Mouse (Mus musculus) left cerebral cortex, postnatal 36 days (tissue): Measurements from ENCODE around the gene Cpox. TPM values are rescaled to one million over a fixed set of nuclear protein-coding genes. Genes with fewer than 3 reads are reported as not detected.
"Not testable (repeated sequence)": the region's sequence is repeated elsewhere in the genome, so short reads cannot be mapped to it uniquely, and the experiment has no call there.

Experiments used
- DNase-seq, 2 experiments: peaks; one replicate each; pipeline ENCODE4 v3.0.0; 2021 to 2022; ENCODE audit warnings: low spot score in 2 of 2, mixed read lengths in 1 of 2
- intact Hi-C: fragments of 180-260 bp; cut with DNase I; formaldehyde crosslinking; loops from one replicate; pipeline ENCODE4 v1.15.1; 2025
- total RNA-seq, 2 experiments: library from RNA; stranded (reverse); gene quantifications; 2 replicates each; pipeline ENCODE4 v1.2.3; 2021

Gene Cpox
- total RNA-seq, 2 experiments from 2014 or later, result 39.4 to 45.1 TPM

DNA sequence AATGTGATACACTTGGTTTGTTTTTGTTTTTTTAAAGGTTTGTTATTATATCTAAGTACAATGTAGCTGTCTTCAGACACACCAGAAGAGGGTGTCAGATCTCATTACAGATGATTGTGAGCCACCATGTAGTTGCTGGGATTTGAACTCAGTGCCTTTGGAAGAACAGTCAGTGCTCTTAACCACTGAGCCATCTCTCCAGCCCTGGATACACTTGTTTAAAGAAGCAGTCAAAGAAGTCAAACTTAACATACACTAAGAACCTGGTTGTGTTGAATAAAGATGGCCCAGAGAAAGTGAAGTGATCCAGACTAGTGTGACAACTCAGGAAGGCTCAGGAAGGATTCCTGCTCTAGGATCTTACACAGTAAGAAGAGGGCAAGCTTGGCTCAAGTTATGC is 5.0 kb upstream of the Cpox start:
- intact Hi-C loops, result not testable (repeated sequence)

GRCm38 (mm10) chr16:58666681-58667080 is 3.4 kb upstream of the Cpox start:
- intact Hi-C loops, result not testable (repeated sequence)

More for the DNA sequence above, 5.0 kb upstream of the Cpox start:
- not testable (repeated sequence) for DNase-seq

DNA sequence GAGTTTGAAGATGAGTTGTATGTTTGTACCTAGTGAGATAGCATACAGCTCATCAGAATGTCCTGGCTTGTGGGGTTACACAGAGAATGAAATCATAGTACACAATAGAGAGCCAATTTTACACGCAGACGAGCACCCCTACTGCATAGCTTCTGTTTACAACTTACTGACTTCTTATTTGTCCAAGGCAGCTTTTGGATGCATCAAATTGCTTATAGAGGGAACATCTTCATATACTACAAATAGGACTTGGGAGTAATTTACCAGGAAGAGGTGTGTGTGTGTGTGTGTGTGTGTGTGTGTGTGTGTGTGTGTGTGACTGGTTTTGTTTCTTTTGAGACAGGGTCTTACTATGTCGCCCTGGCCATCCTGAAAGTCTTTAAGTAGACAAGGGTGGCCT is 1.5 kb upstream of the Cpox start:
- no peak for DNase-seq
- intact Hi-C loops, result no loop called here

More at GRCm38 (mm10) chr16:58666681-58667080, 3.4 kb upstream of the Cpox start:
- not testable (repeated sequence) for DNase-seq

- intact Hi-C loops, result no loop called here
- no peak for DNase-seq
These were observed 828 bp upstream of the Cpox start for GRCm38 (mm10) chr16:58669264-58669663.

- DNase-seq, result no peak
- intact Hi-C loops, result loop anchor here (5.0 to 10.0 kb wide), 4 partner anchors 57 to 734 kb away; partner anchors contain the start of genes Cldnd1 and Gabrr3
These were observed 551 bp downstream of the Cpox start for GRCm38 (mm10) chr16:58670643-58671042.

DNA sequence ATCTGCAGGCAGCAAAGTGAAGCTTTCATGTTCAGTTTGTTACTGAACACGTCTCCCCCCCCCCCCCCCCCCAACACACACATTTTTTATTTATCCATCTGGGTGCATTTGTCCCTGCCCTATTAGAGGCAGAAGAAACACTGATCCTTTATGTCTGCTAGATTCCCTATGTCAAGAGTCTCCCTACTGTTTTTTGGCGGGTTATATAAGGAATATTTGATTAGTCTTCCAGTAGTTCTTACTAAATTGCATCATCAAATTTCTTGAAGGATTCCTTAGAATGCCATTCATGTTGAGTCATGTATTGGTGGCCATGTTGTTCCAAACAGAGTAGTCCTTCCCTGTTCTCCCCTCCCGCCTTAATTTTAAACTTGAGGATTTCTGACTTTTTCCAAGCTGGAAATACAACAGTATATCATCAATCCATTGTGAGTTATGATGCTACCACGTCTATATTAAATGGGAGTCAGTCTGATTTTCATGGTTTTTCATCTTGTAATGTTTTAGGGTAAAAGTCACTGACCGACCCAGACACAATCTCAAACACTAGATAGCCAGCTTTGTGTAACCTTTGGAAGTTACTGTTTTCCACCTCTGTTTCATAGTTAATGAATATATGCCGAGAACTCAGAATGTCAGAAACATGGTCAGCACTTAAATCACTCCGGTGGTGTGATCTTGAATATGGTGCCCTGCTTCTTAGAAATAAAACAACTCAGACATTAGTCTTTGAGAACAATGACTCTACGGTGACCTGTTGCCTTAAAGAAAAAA is 1.3 kb downstream of the Cpox start:
- intact Hi-C loops, result loop anchor here (5.0 to 10.0 kb wide), 4 partner anchors 56 to 733 kb away; partner anchors contain the start of genes Cldnd1 and Gabrr3
- no peak for DNase-seq

DNA sequence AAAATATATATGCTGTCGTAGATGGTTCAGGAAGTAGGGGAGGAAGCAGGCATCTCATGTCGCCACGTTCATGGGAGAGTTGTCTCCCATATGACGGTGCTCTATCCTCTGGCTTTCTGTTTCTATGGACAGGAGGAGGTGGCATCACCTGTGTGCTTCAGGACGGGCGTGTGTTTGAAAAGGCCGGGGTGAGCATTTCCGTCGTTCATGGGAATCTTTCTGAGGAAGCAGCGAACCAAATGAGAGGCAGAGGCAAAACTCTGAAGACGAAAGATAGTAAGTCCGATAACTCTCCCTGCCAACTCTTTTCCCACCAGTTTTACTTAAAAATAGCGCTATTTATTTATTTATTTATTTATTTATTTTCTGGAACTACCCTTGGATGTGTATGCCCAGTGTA is 2.3 kb downstream of the Cpox start:
- intact Hi-C loops, result loop anchor here (5.0 to 10.0 kb wide), 4 partner anchors 55 to 732 kb away; partner anchors contain the start of genes Cldnd1 and Gabrr3
- no peak for DNase-seq

DNA sequence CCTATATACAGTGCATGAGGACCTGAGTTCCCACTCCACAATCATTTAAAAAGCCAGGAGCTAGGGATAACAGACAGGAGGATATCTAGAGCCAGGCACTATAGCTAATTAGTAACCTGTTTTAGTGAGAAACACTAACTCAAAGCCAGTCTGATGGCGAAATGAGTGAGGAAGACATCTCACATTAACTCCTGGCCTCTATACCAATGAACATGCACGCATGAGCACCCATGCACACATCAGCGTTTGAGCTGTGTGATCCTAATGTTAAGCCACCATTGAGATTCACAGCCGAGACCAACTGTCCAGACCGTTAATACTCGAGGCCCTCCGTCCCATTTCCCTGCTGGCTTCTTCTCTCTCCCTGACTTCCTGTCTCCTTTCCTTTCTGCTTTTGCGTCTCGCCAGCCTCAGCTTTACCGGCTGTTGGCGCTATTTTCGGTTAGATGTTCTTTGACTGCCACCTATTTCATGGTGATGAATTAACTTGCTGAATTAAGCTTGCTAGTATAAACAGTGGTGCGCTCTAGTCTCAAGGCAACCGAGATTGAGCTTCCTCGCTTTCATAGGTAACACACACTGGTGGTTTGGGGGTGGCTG is 3.8 kb downstream of the Cpox start:
- intact Hi-C loops, result loop anchor here (5.0 to 10.0 kb wide), 4 partner anchors 53 to 731 kb away; partner anchors contain the start of genes Cldnd1 and Gabrr3
- DNase-seq, result no peak

- peak in 1 of 2 experiments; percentile 25 for DNase-seq
- intact Hi-C loops, result loop anchor here (5.0 to 10.0 kb wide), 2 partner anchors 62 to 730 kb away; partner anchors contain the start of gene Gabrr3
These were observed 5.2 kb downstream of the Cpox start for GRCm38 (mm10) chr16:58675256-58675655.

- intact Hi-C loops, result loop anchor here (5.0 to 10.0 kb wide), 2 partner anchors 61 to 729 kb away; partner anchors contain the start of gene Gabrr3
- no peak for DNase-seq
These were observed 6.1 kb downstream of the Cpox start for GRCm38 (mm10) chr16:58676156-58676555.

- DNase-seq, result no peak
- intact Hi-C loops, result loop anchor here (5.0 to 10.0 kb wide), 2 partner anchors 61 to 728 kb away; partner anchors contain the start of gene Gabrr3
These were observed 6.5 kb downstream of the Cpox start for GRCm38 (mm10) chr16:58676633-58677032.

GRCm38 (mm10) chr16:58677491-58677890 is 7.4 kb downstream of the Cpox start:
- intact Hi-C loops, result loop anchor here (5.0 to 10.0 kb wide), 2 partner anchors 60 to 727 kb away; partner anchors contain the start of gene Gabrr3
- no peak for DNase-seq

GRCm38 (mm10) chr16:58678660-58679059 is 8.6 kb downstream of the Cpox start:
- intact Hi-C loops, result loop anchor here (5.0 to 10.0 kb wide), 2 partner anchors 59 to 726 kb away; partner anchors contain the start of gene Gabrr3
- no peak for DNase-seq

DNA sequence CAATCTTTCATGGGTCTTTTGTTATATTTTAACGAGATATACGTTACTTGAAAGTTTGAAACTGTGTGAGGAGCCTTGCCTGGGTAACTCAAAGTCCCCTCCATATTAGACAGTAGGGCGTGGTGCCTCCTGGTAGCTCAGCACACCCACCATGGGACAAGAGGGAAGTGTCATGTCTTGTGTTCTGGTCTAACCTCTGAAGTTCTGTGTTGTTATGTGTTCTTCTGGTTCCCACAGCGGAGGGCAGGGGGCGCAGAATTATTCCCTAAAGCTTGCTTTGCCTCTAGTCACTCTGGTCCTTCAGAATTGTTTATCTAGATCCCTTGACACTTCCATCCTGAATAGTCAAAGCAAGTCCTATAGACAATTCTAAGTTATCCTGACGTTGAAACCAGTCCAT is 12.0 kb downstream of the Cpox start:
- intact Hi-C loops, result no loop called here
- DNase-seq, result no peak

GRCm38 (mm10) chr16:58682870-58683269 is 12.8 kb downstream of the Cpox start:
- no peak for DNase-seq
- intact Hi-C loops, result no loop called here

- DNase-seq, result no peak
- intact Hi-C loops, result no loop called here
These were observed 13.8 kb downstream of the Cpox start for GRCm38 (mm10) chr16:58683911-58684310.

DNA sequence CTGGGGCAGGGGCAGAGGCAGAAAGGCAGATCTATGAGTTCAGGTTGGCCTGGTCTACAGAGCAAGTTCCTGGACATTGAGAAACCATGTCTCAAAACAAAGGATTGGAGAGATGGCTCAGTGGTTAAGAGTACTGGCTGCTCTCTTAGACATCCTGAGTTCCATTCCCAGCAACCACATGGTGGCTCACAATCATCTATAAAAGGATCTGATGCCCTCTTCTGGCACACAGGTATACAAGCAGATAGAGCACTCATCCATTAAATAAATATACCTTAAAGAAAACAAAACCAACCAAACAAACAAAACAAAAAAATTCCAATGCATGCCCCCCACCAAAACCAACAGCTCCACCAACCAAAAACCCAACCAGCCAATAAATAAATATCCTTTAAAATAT is 14.4 kb downstream of the Cpox start:
- DNase-seq, result no peak
- intact Hi-C loops, result no loop called here

GRCm38 (mm10) chr16:58685548-58686537 is 15.8 kb downstream of the Cpox start:
- intact Hi-C loops, result no loop called here
- no peak for DNase-seq

DNA sequence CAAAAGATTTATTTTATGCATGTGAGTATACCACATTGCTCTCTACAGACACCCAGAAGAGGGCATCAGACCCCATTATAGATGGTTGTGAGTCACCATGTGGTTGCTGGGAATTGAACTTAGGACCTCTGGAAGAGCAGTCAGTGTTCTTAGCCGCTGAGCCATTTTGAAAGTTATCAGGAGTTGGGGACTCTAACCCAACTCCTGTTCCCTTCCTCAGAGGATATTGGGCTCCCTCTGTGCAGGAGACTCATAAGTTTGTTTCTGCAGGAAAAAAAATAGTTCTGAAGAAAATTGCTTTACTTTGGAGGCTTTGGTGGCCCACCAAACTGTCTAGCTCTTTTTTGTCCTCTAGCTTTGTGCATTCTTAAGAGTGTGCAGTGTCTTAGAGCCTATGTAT is 18.4 kb downstream of the Cpox start:
- intact Hi-C loops, result no loop called here
- no peak for DNase-seq
